Mouse (Mus musculus) liver, embryonic 16.5 days (tissue): ENCODE results near the gene Gm21677. TPM values are rescaled to one million over a fixed set of nuclear protein-coding genes. Genes with fewer than 3 reads are reported as not detected.
"Not testable (repeated sequence)": the region's sequence is repeated elsewhere in the genome, so short reads cannot be mapped to it uniquely, and the experiment has no call there.

Experiments
- ATAC-seq: fragments of 200-750 bp; cut with Nextera tagmentation; 2 replicates; pipeline ENCODE4 v1.8.0; 2017; ENCODE audit warnings: low read depth, mild to moderate bottlenecking, moderate number of reproducible peaks, moderate library complexity
- H3K27ac ChIP-seq: fragments of 300-500 bp; sonication (generic); 2 replicates; pipeline ENCODE4 v1.5.1; 2014; ENCODE audit warnings: mild to moderate bottlenecking, low read length
- H3K27me3 ChIP-seq: fragments of 300-500 bp; sonication (generic); 2 replicates; pipeline ENCODE4 v1.6.1; 2014; ENCODE audit warnings: low read depth, low read length, mixed read lengths; ENCODE audit not compliant: control insufficient read depth, insufficient read depth
- H3K36me3 ChIP-seq: fragments of 300-500 bp; sonication (generic); 2 replicates; pipeline ENCODE4 v1.6.1; 2014; ENCODE audit warnings: mild to moderate bottlenecking; ENCODE audit not compliant: control insufficient read depth, insufficient read depth
- H3K4me1 ChIP-seq: fragments of 300-500 bp; sonication (generic); 2 replicates; pipeline ENCODE4 v1.6.1; 2014; ENCODE audit warnings: low read depth, low read length, mixed read lengths; ENCODE audit not compliant: control insufficient read depth
- H3K4me2 ChIP-seq: fragments of 300-500 bp; sonication (generic); 2 replicates; pipeline ENCODE4 v1.6.1; 2014; ENCODE audit warnings: low read depth, low read length, mixed read lengths
- H3K4me3 ChIP-seq: fragments of 300-500 bp; sonication (generic); 2 replicates; pipeline ENCODE4 v1.5.1; 2014; ENCODE audit warnings: low read depth, mild to moderate bottlenecking, low read length
- H3K9ac ChIP-seq: fragments of 300-500 bp; sonication (generic); 2 replicates; pipeline ENCODE4 v1.6.1; 2014; ENCODE audit warnings: low read depth, low read length
- H3K9me3 ChIP-seq: fragments of 300-500 bp; sonication (generic); replicated peaks from 2 replicates; pipeline ENCODE4 v1.6.1; 2016; ENCODE audit warnings: low read length; ENCODE audit not compliant: control insufficient read depth
- WGBS: fragments of 180-500 bp; shearing (Covaris S2); extraction: QIAGEN DNeasy Blood & Tissue Kit; methylation state at CpG from one replicate; pipeline ENCODE4 v1.1.7; 2014; ENCODE audit not compliant: insufficient replicate concordance; 5-methylcytosine and 5-hydroxymethylcytosine counted together
- polyA plus RNA-seq: library from polyadenylated mRNA; unstranded; fragments of >200 nt; fragmentation: Nextera tagmentation; extraction: Ambion mirVana; gene quantifications from 2 replicates; pipeline ENCODE4 v1.2.1, GENCODE M21; 2015

Gene Gm21677
- not detected in 2 replicates for polyA plus RNA-seq

GRCm38 (mm10) chrY:3306349-3306748, at the start of gene Gm21677:
Gene Gm21677, minus strand, starts transcription at chrY:3306449.
- WGBS: no CpG with 5 or more reads among the region's 9 CpGs
- H3K9me3 ChIP-seq, H3K36me3 ChIP-seq, H3K4me2 ChIP-seq, H3K27me3 ChIP-seq, H3K27ac ChIP-seq, H3K4me3 ChIP-seq, H3K9ac ChIP-seq, H3K4me1 ChIP-seq, ATAC-seq: not testable (repeated sequence)

DNA sequence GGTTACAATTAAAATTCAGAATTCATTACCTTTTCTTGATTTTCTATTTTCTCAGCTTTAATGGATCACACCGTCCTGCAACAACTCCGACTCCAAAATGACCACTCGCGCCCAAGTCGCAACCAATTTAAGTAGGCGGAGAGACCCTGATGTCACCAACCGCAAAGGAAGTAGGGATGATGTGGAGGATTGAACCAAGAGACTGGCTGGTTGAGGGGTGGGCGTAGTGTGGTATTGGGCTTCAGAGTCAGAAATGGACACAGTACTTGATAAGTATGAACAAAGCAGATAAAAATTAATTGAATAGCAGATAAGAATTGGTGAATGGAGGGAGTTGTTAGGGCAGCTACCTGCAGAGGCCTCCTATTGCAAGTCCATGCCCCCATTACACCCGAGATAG, 39.0 kb upstream of the Gm21677 start, which contains the start of gene Gm21693:
Gm21693 (minus strand) TSS at position 101 of the 400 bp plus-strand sequence.
- H3K36me3 ChIP-seq, H3K4me1 ChIP-seq, H3K27ac ChIP-seq, H3K27me3 ChIP-seq, H3K4me2 ChIP-seq, ATAC-seq, H3K4me3 ChIP-seq, H3K9ac ChIP-seq, H3K9me3 ChIP-seq: not testable (repeated sequence)
- WGBS: no CpG with 5 or more reads among the region's 9 CpGs

- H3K9ac ChIP-seq, H3K27ac ChIP-seq, H3K4me1 ChIP-seq, ATAC-seq, H3K27me3 ChIP-seq, H3K4me3 ChIP-seq, H3K9me3 ChIP-seq, H3K36me3 ChIP-seq, H3K4me2 ChIP-seq: not testable (repeated sequence)
- WGBS: no CpG with 5 or more reads among the region's 11 CpGs
Observed at GRCm38 (mm10) chrY:3340661-3341060, 34.4 kb upstream of the Gm21677 start.

Other genes with a start within 250 kb of the Gm21677 start
- not detected in 2 replicates for gene Gm21693, start 38.9 kb upstream of the Gm21677 start, polyA plus RNA-seq
- not detected in 2 replicates for gene Gm21704, start 103.7 kb upstream of the Gm21677 start, polyA plus RNA-seq
- not detected in 2 replicates for gene Gm21708, start 103.7 kb upstream of the Gm21677 start, polyA plus RNA-seq